Mouse (Mus musculus) embryonic fibroblast, embryonic 13.5 days (primary cell): ENCODE measurements around the gene Mthfr.

Experiments
- CTCF ChIP-seq: IDR thresholded peaks from 2 replicates; pipeline ENCODE4 v1.5.1; 2011; ENCODE audit warnings: mild to moderate bottlenecking, control low read depth, low read length, moderate library complexity, borderline replicate concordance; ENCODE audit not compliant: insufficient read depth
- POLR2A ChIP-seq: IDR thresholded peaks from 2 replicates; pipeline ENCODE4 v1.6.1; 2011; ENCODE audit warnings: low read depth, mild to moderate bottlenecking, control low read depth, low read length, moderate library complexity

DNA sequence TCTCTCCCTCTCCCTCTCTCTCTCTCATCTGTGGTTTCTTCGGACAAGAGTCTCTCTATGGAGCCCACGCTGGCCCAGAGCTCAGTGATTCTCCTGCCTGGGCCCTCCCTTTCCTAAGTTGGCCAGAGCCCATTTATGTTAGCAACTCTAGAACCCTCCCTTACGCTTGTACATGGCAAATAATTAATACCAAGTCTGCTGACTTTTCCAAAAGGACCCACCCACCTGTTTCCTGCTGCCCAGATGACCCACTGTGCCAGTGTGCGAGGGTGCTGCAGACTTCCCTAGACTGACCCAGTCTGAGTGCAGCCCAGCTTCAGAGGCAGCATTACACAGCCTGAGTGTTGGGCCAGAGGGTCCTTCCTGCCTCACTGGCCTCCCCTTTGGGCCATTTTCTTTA lies 26.7 kb upstream of the Mthfr start:
- TF ChIP-seq CTCF, result no peak
- no peak for TF ChIP-seq POLR2A
